Mouse (Mus musculus) E14TG2a.4 (cell line): Measurements from ENCODE around the gene Cnot8.
"Not testable (repeated sequence)": the region's sequence is repeated elsewhere in the genome, so short reads cannot be mapped to it uniquely, and the experiment has no call there.

ENCODE experiments used
- H3K27me3 ChIP-seq: 2 replicates; pipeline ENCODE4 v1.6.1; 2014; ENCODE audit warnings: low read length, control low read depth; ENCODE audit not compliant: insufficient read depth
- H3K36me3 ChIP-seq: 2 replicates; pipeline ENCODE4 v1.6.1; 2014; ENCODE audit warnings: low read length, control low read depth; ENCODE audit not compliant: insufficient read depth
- H3K4me1 ChIP-seq: replicated peaks from 2 replicates; pipeline ENCODE4 v1.6.1; 2014; ENCODE audit warnings: low read depth, low read length, control low read depth
- H3K4me3 ChIP-seq: replicated peaks from 2 replicates; pipeline ENCODE4 v1.5.1; 2014; ENCODE audit warnings: mild to moderate bottlenecking, low read length
- H3K9me3 ChIP-seq: 2 replicates; pipeline ENCODE4 v1.6.1; 2014; ENCODE audit warnings: low read length, control low read depth
- CTCF ChIP-seq: conservative IDR thresholded peaks from 2 replicates; pipeline ENCODE4 v1.5.1; 2014; ENCODE audit warnings: low read length
- NANOG ChIP-seq: IDR thresholded peaks from 2 replicates; pipeline ENCODE4 v1.6.1; 2014; ENCODE audit warnings: borderline replicate concordance, low read length, mixed read lengths
- POU5F1 ChIP-seq: IDR thresholded peaks from 2 replicates; pipeline ENCODE4 v1.6.1; 2014; ENCODE audit warnings: low read length, borderline replicate concordance

Cnot8 gene

GRCm38 (mm10) chr11:58103697-58104306 is at the start of gene Cnot8:
Gene Cnot8, plus strand, starts transcription at chr11:58104153.
- Histone ChIP-seq H3K4me3 (peak within 1 kb of the TSS; percentile 98), H3K36me3 (peaks cover 10% of the 10 kb centered on the region; the same call in 1 of the 2 replicates), H3K27me3 (no peaks in the 10 kb centered on the region), H3K4me1 (peaks cover 52% of the 10 kb centered on the region), H3K9me3 (no peaks in the 10 kb centered on the region)
- no peak for TF ChIP-seq CTCF

- Histone ChIP-seq H3K36me3 (peaks cover 96% of the 10 kb centered on the region), H3K27me3 (no peaks in the 10 kb centered on the region), H3K4me1 (peaks cover 67% of the 10 kb centered on the region), H3K4me3 (no peak overlapping the region), H3K9me3 (no peaks in the 10 kb centered on the region)
- peak; percentile 71 for TF ChIP-seq CTCF
- TF ChIP-seq POU5F1, result no peak
- TF ChIP-seq NANOG, result no peak
Measured at GRCm38 (mm10) chr11:58057455-58057854, 46.5 kb upstream of the Cnot8 start.

- Histone ChIP-seq H3K4me1 (peaks cover 60% of the 10 kb centered on the region), H3K36me3 (peaks cover 89% of the 10 kb centered on the region)
- H3K4me3 ChIP-seq, H3K9me3 ChIP-seq, H3K27me3 ChIP-seq: not testable (repeated sequence)
Measured at GRCm38 (mm10) chr11:58059752-58060151, 44.2 kb upstream of the Cnot8 start.

- H3K4me3 ChIP-seq, H3K27me3 ChIP-seq, H3K9me3 ChIP-seq: not testable (repeated sequence)
- peaks cover 74% of the 10 kb centered on the region for H3K36me3 ChIP-seq
- H3K4me1 ChIP-seq, result peaks cover 53% of the 10 kb centered on the region
Measured at GRCm38 (mm10) chr11:58061218-58061617, 42.7 kb upstream of the Cnot8 start.

GRCm38 (mm10) chr11:58062586-58062985 is 41.4 kb upstream of the Cnot8 start:
- Histone ChIP-seq H3K27me3 (no peaks in the 10 kb centered on the region), H3K9me3 (no peaks in the 10 kb centered on the region), H3K4me1 (peaks cover 43% of the 10 kb centered on the region), H3K4me3 (no peak overlapping the region), H3K36me3 (peaks cover 60% of the 10 kb centered on the region)
- no peak for TF ChIP-seq POU5F1

GRCm38 (mm10) chr11:58065025-58065424 is 38.9 kb upstream of the Cnot8 start:
- no peaks in the 10 kb centered on the region for H3K27me3 ChIP-seq
- peaks cover 29% of the 10 kb centered on the region for H3K4me1 ChIP-seq
- no peak overlapping the region for H3K4me3 ChIP-seq
- no peaks in the 10 kb centered on the region for H3K9me3 ChIP-seq
- TF ChIP-seq POU5F1, result no peak
- peaks cover 39% of the 10 kb centered on the region for H3K36me3 ChIP-seq

GRCm38 (mm10) chr11:58072978-58073377 is 31.0 kb upstream of the Cnot8 start:
- peaks cover 12% of the 10 kb centered on the region for H3K4me1 ChIP-seq
- no peaks in the 10 kb centered on the region for H3K27me3 ChIP-seq
- no peak overlapping the region for H3K4me3 ChIP-seq
- H3K36me3 ChIP-seq, result no peaks in the 10 kb centered on the region
- TF ChIP-seq NANOG, result no peak
- no peak for TF ChIP-seq POU5F1
- no peak for TF ChIP-seq CTCF
- H3K9me3 ChIP-seq, result no peaks in the 10 kb centered on the region

- TF ChIP-seq CTCF, result no peak
- TF ChIP-seq NANOG, result no peak
- no peak for TF ChIP-seq POU5F1
- H3K4me3 ChIP-seq, result no peak overlapping the region
- no peaks in the 10 kb centered on the region for H3K9me3 ChIP-seq
- H3K27me3 ChIP-seq, result no peaks in the 10 kb centered on the region
- no peaks in the 10 kb centered on the region for H3K36me3 ChIP-seq
- H3K4me1 ChIP-seq, result peaks cover 8% of the 10 kb centered on the region
Measured at GRCm38 (mm10) chr11:58077270-58077669, 26.7 kb upstream of the Cnot8 start.

GRCm38 (mm10) chr11:58081716-58082115 is 22.2 kb upstream of the Cnot8 start:
- Histone ChIP-seq H3K36me3 (no peaks in the 10 kb centered on the region), H3K27me3 (no peaks in the 10 kb centered on the region), H3K9me3 (no peaks in the 10 kb centered on the region), H3K4me1 (peaks cover 17% of the 10 kb centered on the region), H3K4me3 (no peak overlapping the region)
- no peak for TF ChIP-seq NANOG
- no peak for TF ChIP-seq CTCF
- no peak for TF ChIP-seq POU5F1
